Mouse (Mus musculus): ENCODE results near the gene Urm1.
"Not testable (repeated sequence)": the region's sequence is repeated elsewhere in the genome, so short reads cannot be mapped to it uniquely, and the experiment has no call there.

Gene Urm1

DNA sequence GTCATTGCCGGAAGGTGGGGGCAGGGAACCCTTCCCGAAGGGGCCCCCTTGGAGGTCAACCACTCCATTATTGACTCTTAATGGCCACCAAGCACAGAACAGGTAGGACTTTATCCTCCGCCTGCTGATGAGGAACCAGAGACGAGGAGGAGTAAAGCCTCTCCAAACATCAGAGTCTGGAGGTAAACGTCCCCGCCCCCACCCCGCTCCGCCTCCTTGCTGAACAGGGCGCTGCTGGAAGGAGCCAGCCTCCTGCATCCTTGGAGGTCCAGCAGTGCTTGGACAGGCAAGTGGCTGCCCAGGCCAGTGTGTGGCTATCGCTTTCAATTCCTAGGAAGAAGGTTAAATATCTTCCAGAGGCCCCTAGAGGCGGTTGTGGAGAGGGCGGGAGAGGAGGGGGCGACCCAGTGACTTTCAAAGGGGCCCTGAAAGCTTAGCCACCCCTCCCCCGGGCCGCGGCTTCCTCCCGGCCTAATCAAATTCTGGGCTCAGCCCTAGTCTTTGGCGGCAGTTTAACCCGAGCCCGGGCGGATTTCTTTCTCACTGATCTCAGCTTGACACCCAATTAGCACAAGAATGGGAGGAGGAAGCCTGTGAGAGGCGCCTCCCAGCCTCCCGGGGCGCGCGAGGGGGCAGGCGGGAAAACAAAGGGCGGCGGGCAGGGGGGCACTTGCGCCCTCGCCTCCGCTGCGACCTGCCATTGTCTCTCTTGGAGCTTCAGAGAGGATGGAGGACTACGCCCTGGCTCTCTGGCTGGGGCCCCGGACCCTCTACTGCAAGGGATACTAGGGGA, at the start of gene Urm1:
Gene Urm1, plus strand, starts transcription at position 51 of the 793 bp plus-strand sequence.
- DNase-seq (ENCODE audit: low read depth), result peak; percentile 56

DNA sequence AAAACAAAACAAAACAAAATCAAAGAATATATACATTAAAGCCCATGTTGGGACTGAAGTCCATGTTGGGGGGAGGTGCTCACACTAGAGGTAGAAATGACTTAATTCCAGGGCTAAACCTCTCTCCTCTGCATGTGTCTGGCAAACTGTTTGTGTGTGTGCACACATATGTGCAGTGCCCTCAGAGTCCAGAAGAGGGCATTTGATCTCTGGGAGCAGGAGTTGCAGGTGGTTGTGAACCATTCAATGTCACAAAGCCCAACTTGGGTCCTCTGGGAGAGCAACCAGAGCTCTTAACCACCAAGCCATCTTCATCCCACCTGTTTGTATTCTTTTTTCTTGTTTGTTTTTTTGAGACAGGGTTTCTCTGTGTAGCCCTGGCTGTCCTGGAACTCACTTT, 49.7 kb upstream of the Urm1 start:
- DNase-seq (ENCODE audit: low read depth), result no peak

DNA sequence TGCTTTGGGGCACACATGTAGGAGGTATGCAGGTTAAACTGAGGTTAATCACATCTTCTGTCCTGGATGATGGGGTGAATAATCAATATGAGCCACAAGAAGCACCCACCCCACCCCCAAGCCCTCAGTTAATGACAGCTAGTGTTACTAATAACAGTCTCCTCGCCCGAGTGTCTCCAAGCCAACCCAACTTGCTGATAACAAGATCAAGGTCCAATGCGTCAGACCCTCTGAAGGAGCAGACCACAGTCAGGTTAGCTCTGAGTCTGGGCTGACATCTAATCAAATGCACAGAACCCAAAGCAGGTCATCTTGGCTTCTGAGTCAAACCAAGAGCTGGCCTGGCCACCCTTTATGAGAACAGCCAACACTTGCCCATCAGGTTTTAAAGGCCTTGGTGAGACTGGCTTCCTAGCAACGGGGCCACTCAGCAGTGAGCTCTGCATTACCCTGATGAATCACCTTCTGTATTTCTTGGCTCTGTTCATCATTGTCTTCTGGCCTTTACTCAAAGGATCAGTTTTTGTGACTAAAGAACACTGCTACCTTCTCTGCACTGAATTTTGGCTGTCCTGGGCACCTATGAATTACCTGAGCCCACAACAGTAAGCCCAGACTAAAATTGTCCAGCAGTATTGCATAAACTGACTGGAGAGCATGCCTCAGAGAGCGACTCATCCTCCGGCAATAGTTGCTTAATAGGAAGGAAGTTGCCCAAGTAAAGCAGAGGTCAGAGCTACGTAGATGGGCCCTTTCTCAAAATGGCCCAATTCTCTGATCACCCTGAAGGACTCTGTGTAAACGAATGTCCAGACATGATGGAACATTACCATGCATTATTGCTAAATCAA, 48.0 kb upstream of the Urm1 start:
- DNase-seq (ENCODE audit: low read depth), result no peak

DNA sequence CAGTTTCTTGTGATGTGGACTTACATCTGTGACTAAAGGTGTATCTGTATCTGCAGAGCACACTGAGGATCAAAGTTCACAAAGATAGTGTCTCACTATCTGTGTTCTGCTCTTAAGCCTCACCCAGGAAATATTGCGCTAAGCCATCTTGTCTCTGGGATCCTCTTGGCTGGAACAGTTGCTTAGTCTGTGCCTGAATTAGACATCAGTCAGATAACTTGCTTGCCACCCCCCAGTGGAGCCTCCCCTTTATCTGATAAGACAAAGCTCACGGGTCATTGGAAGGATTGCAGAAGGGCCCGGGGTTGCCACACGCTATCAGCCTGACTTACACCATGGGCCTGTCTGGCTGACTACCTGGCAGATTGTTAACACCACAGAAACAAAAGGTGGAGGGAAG, 46.6 kb upstream of the Urm1 start:
- no peak for DNase-seq (ENCODE audit: low read depth)

DNA sequence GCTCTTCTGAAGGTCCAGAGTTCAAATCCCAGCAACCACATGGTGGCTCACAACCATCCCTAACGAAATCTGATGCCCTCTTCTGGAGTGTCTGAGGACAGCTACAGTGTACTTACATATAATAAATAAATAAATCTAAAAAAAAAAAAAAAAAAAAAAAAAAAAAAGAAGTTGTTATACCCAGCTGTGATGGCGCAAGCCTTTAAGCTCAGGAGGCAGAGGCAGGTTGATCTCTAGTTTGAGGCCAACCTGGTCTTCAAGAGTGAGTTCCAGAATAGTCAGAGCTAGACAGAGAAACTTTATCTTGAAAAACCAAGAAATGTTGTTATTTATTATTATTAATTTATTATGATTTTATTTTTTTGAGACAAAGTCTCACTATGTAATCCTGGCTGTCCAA, 38.6 kb upstream of the Urm1 start:
- DNase-seq (ENCODE audit: low read depth), result not testable (repeated sequence)

DNA sequence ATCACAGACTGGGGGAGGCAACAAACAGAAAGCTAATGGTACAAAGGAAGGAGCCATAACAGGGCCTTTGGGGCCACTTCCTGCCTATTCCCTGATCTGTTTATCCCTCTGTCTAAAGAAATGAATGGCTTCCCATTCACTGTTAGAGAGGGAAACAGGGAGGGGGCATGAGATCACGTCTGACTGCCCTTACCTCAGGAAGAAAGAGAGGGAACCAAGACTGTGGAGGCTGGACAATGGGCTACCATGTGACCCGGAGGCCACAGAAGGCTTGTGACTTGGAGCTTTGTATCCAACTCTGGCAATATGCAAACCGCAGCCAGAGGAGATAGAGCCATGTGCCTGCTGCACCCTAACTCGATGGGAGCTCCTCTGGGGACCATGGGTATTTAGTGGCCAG, 35.6 kb upstream of the Urm1 start:
- no peak for DNase-seq (ENCODE audit: low read depth)

DNA sequence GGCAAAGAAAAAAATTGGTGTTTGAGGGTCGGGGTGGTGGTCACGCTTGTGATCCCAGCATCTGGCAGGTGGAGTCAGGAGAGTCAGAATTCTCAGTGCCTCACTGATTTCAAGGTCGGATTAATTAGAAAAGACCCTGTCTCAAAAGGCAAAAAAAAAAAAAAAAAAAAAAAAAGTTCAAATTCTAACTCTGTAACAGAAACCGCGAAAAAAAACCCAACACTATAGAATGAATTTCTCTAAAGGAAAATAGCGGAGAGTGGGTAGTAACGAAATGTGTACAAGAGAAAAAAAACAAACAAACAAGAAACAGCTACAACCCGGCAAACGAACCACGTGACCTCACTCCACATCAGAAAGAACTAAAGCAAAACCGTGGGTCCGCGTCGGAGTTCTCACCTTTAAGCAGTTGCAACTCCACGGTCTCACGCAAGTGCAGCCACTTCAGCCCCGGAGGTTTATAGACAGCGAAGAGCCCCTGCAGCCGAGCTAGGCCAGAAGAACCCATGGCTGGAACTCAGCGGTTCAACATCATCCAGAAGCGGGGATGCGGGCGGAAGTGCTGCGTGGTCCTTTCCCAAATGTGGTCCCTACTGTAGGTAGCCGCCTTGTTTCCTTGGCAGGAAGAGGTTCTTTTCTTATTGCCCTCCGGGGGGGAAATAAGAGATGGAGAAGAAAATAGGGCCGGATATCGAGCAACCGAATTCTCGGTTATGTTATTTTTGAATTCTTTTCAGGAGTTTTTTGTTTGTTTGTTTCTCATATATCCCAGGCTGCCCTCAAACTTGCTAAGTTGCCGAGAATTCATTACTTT, 32.6 kb upstream of the Urm1 start, which contains the start of gene Coq4:
Gene Coq4, plus strand, starts transcription at position 390 of the 814 bp plus-strand sequence.
- DNase-seq (ENCODE audit: low read depth), result peak; percentile 96

DNA sequence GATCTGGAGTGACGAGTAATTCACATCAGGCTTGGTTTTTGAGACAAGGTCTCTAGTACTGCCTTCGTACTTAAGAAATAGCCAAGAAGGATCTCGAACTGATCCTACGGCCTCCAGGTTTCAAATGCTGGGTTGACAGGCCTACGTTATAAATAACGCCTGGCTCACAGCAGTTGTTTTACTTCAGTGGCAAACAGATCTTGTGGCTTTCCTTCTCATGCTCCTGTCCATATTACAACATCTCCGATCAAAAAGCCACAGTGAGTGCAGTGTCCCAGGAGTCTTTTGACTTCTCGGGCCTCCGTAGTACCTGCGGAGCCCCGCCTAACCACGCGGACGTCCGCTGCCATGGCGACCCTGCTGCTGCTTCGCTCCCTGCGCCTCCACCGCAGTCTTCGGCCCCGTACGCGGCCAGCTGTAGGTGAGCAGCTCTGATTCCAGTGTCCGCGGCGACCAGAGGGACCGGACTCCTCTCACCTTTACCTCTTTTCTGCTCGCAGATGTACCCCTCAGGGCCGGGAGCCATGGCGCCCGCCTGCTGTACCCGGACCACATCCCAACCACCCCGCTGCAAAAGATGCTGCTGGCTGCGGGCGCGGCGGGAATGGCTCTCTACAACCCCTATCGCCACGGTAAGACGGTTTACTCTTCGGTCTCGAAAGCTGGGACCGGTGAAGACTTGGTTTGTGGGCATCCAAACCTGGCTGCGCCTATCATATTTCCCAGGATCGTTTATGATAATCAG, 31.8 kb upstream of the Urm1 start, which contains the start of gene Trub2:
Gene Trub2, minus strand, starts transcription at position 566 of the 745 bp plus-strand sequence.
- peak; percentile 82 for DNase-seq (ENCODE audit: low read depth)

DNA sequence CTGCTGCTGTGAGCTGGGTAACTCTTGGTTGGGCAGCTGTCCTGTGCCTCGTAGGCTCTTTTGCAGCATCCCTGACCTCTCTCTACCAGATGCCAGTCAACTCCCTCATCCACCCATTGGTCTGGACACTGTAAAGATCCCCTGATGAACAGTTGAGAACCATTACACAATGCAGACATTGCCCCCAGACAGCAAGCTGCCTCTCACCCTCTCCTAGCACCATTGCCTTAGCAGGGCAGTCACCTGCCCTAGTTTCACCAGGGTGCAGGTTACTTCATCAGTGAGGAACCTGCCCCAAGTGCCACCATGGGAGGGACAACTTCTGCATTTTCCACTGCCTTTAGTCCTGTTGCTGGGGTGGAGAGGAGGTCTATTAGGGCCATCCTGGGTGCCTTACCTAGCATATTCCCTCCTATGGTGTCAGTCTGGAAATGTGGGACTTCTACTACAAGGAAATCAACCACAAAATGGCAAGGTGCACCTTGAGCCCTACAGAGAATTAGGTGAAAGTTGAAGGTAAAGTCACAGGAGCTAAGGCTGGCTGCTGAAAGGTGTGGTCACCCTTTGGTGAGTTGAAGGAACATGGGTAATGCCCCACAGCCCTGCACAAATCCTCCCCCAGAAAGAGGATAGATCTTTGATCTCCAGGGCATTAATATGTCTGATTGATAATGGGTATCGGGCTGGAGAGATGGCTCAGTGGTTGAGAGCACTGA, 26.9 kb upstream of the Urm1 start:
- DNase-seq (ENCODE audit: low read depth), result no peak

DNA sequence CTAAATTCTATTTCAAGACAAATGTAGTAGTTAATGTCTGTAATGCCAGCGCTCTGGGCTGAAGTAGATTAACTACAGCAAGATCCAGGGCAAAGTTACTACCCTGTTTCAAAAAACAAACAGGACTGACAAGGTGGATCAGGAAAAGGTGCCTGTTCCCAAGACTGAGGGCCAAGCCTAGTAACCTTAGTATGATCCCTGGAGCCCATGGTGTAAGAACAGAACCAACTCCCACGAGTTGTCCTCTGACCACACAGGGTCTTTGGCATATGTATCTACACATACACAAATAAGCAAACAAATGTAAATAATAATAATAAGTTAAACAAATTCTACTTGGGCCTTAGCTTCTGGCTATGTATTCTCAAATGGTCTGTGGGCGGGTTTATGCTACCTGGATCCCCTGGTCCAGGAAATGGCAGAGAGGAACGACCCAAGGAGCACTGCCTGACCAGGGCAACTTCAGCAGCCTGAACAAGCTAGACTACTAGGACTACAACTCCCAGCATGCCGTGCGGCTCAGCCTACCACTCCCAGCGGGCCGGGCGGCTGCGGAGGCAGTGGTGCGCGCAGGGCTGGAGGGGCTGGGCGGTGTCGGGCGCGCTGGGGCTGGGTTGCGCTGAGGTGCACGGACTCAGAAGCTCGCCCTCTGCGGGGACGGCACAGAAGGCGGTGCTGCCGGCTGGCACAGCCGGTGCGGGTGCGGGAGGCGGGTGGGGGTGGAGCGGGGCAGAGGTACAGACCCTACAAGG, 17.6 kb upstream of the Urm1 start, which contains the start of gene Slc27a4:
Gene Slc27a4, plus strand, starts transcription at position 560 of the 752 bp plus-strand sequence.
- DNase-seq (ENCODE audit: low read depth), result peak; percentile 85

DNA sequence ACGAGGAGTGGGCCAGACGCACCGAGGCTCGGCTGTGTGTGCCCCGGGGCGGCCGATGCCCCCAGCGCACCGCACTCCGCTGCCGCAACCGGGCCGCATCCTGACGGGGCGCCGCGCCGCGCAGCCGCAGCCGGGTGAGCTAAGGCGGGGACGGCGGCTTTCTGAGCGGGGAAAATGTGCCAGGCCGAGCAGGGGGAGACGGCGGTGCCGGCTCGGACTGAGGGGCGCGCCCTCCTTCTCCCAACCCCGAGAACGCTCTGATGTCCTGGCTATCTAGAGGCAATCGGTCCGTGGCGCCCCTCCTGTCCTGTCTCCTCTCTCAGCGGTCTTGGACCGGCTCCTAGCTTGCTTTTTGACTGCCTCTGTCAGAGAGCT, 17.1 kb upstream of the Urm1 start:
- no peak for DNase-seq (ENCODE audit: low read depth)

DNA sequence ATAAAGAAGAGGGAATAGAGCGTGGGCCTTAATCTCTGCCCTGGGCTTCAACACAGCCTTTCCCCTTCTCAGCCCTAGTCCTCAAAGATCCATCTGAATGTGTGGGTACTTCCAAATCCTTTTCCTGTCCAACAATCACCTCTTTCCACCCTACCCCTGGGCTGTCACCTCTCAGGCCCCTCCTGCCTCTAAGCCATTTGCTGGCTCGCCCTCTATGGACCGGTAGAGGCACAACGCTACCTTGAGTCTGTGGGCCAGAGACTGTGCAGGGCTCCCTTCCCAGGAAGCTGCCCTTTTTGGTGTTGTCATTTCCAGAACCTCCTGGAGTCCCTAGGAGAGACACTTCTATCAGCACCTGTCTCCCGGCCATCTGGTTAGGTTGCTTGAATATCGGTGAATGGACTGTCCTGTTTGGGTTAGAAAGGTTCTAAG, 16.5 kb upstream of the Urm1 start:
- DNase-seq (ENCODE audit: low read depth), result no peak

DNA sequence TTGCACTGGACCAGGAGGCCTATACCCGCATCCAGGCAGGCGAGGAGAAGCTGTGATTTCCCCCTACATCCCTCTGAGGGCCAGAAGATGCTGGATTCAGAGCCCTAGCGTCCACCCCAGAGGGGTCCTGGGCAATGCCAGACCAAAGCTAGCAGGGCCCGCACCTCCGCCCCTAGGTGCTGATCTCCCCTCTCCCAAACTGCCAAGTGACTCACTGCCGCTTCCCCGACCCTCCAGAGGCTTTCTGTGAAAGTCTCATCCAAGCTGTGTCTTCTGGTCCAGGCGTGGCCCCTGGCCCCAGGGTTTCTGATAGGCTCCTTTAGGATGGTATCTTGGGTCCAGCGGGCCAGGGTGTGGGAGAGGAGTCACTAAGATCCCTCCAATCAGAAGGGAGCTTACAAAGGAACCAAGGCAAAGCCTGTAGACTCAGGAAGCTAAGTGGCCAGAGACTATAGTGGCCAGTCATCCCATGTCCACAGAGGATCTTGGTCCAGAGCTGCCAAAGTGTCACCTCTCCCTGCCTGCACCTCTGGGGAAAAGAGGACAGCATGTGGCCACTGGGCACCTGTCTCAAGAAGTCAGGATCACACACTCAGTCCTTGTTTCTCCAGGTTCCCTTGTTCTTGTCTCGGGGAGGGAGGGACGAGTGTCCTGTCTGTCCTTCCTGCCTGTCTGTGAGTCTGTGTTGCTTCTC, 4.0 kb upstream of the Urm1 start:
- DNase-seq (ENCODE audit: low read depth), result no peak

DNA sequence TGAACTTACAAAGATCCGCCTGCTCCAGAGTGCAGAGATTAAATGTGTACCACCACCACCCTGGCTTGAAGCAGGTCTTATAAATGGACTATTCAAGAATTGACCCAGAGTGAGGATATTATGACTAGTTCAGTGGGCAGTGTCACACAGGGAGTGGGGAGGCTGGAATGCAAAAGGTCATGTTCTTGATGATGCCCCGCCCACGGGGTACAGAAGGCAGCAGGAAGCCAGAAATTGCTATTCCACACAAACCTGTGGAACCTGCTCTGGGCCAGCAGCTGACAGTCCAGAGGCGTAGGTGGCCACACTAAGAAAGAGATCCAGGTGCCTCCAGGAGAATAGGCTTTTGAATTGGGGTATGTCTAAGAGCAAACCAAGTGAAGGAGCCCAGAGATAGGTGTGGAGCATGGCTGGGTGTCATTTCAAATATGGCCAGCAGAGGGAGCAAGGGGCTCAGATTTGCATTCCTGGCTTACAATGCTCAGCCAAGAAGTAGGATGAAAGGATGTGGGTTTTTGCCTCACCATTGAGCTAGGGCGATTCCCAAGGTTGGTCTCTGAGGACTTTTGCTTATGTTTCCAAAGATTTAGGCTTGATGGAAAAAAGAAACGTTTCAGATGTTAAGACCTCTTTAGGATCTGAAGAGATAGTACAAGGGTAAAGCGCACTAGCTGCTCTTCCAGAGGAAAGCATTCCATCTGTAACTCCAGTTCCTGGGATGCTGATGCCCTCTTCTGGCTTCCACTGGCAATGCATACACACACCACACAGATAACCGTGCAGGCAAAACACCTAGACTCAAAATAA, 2.2 kb upstream of the Urm1 start:
- DNase-seq (ENCODE audit: low read depth), result peak; percentile 68

DNA sequence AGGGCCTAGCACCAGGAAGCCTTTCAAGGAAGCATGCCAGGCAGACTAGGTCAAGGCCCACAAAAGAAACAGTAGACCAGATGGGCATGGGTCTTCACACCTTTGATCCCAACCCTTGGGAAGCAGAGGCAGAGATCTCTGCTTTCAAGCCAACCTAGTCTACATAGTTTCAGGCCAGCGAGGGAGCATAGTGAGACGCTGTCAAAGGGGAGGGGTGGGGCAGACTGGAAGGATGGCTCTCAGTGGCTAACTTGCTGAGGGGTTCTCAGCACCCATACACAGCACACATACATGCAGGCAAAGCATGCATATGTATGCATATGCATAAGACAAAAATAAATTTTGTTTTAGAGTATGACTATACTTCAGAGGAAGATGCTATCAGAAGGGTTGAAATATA, 512 bp upstream of the Urm1 start:
- DNase-seq (ENCODE audit: low read depth), result no peak

DNA sequence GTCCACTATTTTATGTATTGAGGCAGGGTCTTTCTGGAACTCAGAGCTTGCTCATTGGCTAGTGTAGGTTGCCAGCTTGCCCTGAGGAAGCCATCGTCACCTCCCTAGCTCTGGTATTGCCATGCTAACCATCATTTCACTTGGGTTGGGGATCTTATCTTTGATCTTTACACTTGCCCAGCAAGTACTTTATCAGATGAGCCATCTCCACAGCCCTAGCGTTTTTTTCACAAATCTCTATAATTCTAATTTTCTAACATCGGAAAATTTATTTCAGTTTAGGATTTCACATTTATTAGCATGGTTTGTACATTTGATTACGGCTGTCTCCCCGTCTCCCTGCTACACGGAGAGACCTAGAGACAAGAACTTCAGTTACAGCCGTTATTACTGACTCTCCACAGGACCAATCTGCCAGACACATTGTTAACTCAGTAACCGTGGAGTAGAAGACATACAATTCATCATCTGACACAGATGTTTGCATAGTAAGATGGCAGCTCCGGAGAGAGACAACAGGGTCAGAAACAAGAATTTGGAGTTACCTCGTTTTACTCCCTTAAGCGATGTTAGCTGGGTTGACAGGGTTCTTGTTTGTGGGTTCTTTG, 6.5 kb downstream of the Urm1 start:
- DNase-seq (ENCODE audit: low read depth), result no peak

DNA sequence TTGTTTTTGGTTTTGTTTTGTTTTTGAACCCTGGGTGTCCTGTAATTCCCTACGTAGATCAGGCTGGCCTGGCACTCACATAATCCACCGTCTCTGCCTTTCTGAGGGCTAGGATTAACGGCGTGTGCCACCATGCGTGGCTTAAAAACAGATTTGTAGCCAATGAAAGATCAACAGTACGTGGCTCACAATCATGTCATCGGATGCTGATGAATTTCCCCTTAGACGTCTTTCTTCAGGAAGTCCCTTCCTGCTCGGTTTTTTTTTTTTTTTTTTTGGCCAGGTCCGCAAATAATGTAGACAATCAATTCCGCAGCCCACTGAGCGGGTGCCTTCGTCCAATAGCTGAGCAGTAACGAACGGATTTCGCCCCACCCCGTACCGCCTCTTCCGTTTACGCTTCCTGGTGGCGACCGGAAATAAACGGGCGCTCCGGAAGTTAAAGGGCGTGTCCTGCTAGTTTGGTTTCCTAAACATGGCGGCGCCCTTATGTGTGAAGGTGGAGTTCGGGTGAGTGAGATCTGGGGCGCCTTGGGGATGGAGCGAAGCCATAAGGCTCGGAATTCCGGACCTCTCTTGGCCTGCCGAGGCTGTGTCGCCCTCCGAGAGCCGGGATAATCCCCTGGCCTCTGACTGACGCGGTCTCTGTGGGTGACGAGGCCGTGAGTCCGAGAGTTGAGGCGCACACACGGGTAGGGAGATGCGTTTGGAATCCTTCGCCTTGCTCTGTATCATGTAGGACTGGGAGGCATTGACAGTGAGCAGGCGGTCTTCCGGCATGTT, 7.2 kb downstream of the Urm1 start:
- DNase-seq (ENCODE audit: low read depth), result peak; percentile 97

All from c-Kit-positive CD71-positive TER-119-negative erythroid progenitor cells, embryonic 14.5 days (primary cell).